Mouse (Mus musculus): ENCODE results near the gene Gm13279. TPM values are rescaled to one million over a fixed set of nuclear protein-coding genes. Genes with fewer than 3 reads are reported as not detected.

Gm13279 gene
- polyA plus RNA-seq, 1 experiment from 2014 or later: not detected

Other genes with a start within 250 kb of the Gm13279 start
- not detected in 2 replicates for gene Ifna15, start 239.2 kb upstream of the Gm13279 start, polyA plus RNA-seq (2016; fragmentation: Nextera tagmentation; extraction: Ambion mirVana)
- not detected in 2 replicates for gene Ifna14, start 225.6 kb upstream of the Gm13279 start, polyA plus RNA-seq (2016; fragmentation: Nextera tagmentation; extraction: Ambion mirVana)
- gene Ifna9, start 205.0 kb upstream of the Gm13279 start, polyA plus RNA-seq (2016; fragmentation: Nextera tagmentation; extraction: Ambion mirVana): not detected in 2 replicates
- gene Ifna12, start 194.0 kb upstream of the Gm13279 start, polyA plus RNA-seq (2016; fragmentation: Nextera tagmentation; extraction: Ambion mirVana): not detected in 2 replicates
- not detected in 2 replicates for gene C87499, start 163.0 kb upstream of the Gm13279 start, polyA plus RNA-seq (2016; fragmentation: Nextera tagmentation; extraction: Ambion mirVana)
- gene Ifna13, start 152.9 kb upstream of the Gm13279 start, polyA plus RNA-seq (2016; fragmentation: Nextera tagmentation; extraction: Ambion mirVana): not detected in 2 replicates
- gene Ifna16, start 120.5 kb upstream of the Gm13279 start, polyA plus RNA-seq (2016; fragmentation: Nextera tagmentation; extraction: Ambion mirVana): not detected in 2 replicates
- gene Ifna2, start 113.5 kb upstream of the Gm13279 start, polyA plus RNA-seq (2016; fragmentation: Nextera tagmentation; extraction: Ambion mirVana): not detected in 2 replicates
- gene Ifnab, start 106.0 kb upstream of the Gm13279 start, polyA plus RNA-seq (2016; fragmentation: Nextera tagmentation; extraction: Ambion mirVana): not detected in 2 replicates
- 1.5 and 1.8 TPM in 2 replicates for gene Gm26566, start 75.6 kb upstream of the Gm13279 start, polyA plus RNA-seq (2016; fragmentation: Nextera tagmentation; extraction: Ambion mirVana)
- gene Klhl9, start 74.9 kb upstream of the Gm13279 start, polyA plus RNA-seq (2016; fragmentation: Nextera tagmentation; extraction: Ambion mirVana): 130 and 143 TPM in 2 replicates
- not detected in 2 replicates for gene Gm13271, start 42.5 kb upstream of the Gm13279 start, polyA plus RNA-seq (2016; fragmentation: Nextera tagmentation; extraction: Ambion mirVana)
- 0.32 and 0.41 TPM in 2 replicates for gene Gm13283, start 37.3 kb upstream of the Gm13279 start, polyA plus RNA-seq (2016; fragmentation: Nextera tagmentation; extraction: Ambion mirVana)
- 0.37 TPM in 1 of 2 replicates, not detected in the other for gene Gm13290, start 23.6 kb upstream of the Gm13279 start, polyA plus RNA-seq (2016; fragmentation: Nextera tagmentation; extraction: Ambion mirVana)
- gene Gm13289, start 20.5 kb upstream of the Gm13279 start, polyA plus RNA-seq (2016; fragmentation: Nextera tagmentation; extraction: Ambion mirVana): not detected in 2 replicates
- gene Gm13272, start 17.5 kb upstream of the Gm13279 start, polyA plus RNA-seq (2016; fragmentation: Nextera tagmentation; extraction: Ambion mirVana): not detected in 2 replicates
- gene Ifnz, start 15.3 kb upstream of the Gm13279 start, polyA plus RNA-seq (2016; fragmentation: Nextera tagmentation; extraction: Ambion mirVana): 0.20 and 0.32 TPM in 2 replicates
- not detected in 2 replicates for gene Gm13276, start 11.7 kb upstream of the Gm13279 start, polyA plus RNA-seq (2016; fragmentation: Nextera tagmentation; extraction: Ambion mirVana)
- not detected in 2 replicates for gene Gm13277, start 8.8 kb upstream of the Gm13279 start, polyA plus RNA-seq (2016; fragmentation: Nextera tagmentation; extraction: Ambion mirVana)
- gene Gm13278, start 5.8 kb upstream of the Gm13279 start, polyA plus RNA-seq (2016; fragmentation: Nextera tagmentation; extraction: Ambion mirVana): not detected in 2 replicates
- gene Gm13275, start 2.9 kb upstream of the Gm13279 start, polyA plus RNA-seq (2016; fragmentation: Nextera tagmentation; extraction: Ambion mirVana): not detected in 2 replicates
- gene Gm13285, start 2.3 kb downstream of the Gm13279 start, polyA plus RNA-seq (2016; fragmentation: Nextera tagmentation; extraction: Ambion mirVana): 1.0 and 1.5 TPM in 2 replicates
- not detected in 2 replicates for gene Gm13287, start 5.9 kb downstream of the Gm13279 start, polyA plus RNA-seq (2016; fragmentation: Nextera tagmentation; extraction: Ambion mirVana)
- gene Gm13288, start 8.1 kb downstream of the Gm13279 start, polyA plus RNA-seq (2016; fragmentation: Nextera tagmentation; extraction: Ambion mirVana): 0.15 TPM in 1 of 2 replicates, not detected in the other
- not detected in 2 replicates for gene Ifna7, start 18.8 kb downstream of the Gm13279 start, polyA plus RNA-seq (2016; fragmentation: Nextera tagmentation; extraction: Ambion mirVana)
- gene Ifna11, start 22.6 kb downstream of the Gm13279 start, polyA plus RNA-seq (2016; fragmentation: Nextera tagmentation; extraction: Ambion mirVana): not detected in 2 replicates
- not detected in 2 replicates for gene Ifna6, start 30.0 kb downstream of the Gm13279 start, polyA plus RNA-seq (2016; fragmentation: Nextera tagmentation; extraction: Ambion mirVana)
- not detected in 2 replicates for gene Ifna5, start 38.1 kb downstream of the Gm13279 start, polyA plus RNA-seq (2016; fragmentation: Nextera tagmentation; extraction: Ambion mirVana)
- gene Ifna4, start 44.5 kb downstream of the Gm13279 start, polyA plus RNA-seq (2016; fragmentation: Nextera tagmentation; extraction: Ambion mirVana): not detected in 2 replicates
- not detected in 2 replicates for gene Ifna1, start 52.7 kb downstream of the Gm13279 start, polyA plus RNA-seq (2016; fragmentation: Nextera tagmentation; extraction: Ambion mirVana)
- not detected in 2 replicates for gene Ifne, start 82.8 kb downstream of the Gm13279 start, polyA plus RNA-seq (2016; fragmentation: Nextera tagmentation; extraction: Ambion mirVana)